Mouse (Mus musculus): ENCODE data around the gene Hacd1. TPM values are rescaled to one million over a fixed set of nuclear protein-coding genes. Genes with fewer than 3 reads are reported as not detected.

The Hacd1 gene
- total RNA-seq, 2 experiments from 2014 or later, result 7.5 TPM; not detected in 1

DNA sequence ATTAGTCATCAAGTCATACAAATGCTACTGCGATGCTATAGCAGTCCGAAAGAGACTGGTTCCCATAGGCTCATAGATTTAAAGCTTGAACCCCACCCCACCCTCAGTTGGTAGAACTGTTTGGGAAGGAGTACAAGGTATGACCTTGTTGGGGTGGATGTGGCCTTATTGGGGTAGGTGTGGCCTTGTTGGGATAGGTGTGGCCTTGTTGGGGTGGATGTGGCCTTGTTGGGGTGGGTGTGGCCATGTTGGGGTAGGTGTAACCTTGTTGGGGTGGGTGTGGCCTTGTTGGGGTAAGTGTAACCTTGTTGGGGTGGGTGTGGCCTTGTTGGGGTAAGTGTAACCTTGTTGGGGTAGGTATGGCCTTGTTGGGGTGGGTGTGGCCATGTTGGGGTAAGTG, 14.7 kb downstream of the Hacd1 start:
- ATAC-seq (replicated peaks; ENCODE audit: low FRiP score, poor library complexity, severe bottlenecking), result peak; percentile 59; the same call in 1 of the 2 replicates

DNA sequence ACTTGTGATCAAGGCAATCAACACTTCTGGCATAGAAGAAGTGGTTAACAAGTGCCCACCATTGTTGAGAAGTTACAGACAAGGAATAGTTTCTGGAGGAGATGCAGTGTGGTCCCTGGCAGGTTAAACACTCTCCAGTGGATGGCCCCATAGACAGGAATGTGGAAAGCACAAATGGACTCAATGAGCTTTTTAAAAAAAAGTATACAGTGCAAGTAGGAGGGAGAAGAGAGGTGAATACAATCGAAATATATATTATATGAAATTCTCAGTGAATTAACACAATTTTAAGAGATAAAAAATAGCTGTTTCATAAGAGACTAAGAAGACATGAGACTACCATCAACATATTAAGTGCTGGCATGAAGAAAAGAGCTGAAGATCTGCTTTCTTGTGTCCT, 36.7 kb downstream of the Hacd1 start:
- ATAC-seq (replicated peaks; ENCODE audit: low FRiP score, poor library complexity, severe bottlenecking), result no peak

DNA sequence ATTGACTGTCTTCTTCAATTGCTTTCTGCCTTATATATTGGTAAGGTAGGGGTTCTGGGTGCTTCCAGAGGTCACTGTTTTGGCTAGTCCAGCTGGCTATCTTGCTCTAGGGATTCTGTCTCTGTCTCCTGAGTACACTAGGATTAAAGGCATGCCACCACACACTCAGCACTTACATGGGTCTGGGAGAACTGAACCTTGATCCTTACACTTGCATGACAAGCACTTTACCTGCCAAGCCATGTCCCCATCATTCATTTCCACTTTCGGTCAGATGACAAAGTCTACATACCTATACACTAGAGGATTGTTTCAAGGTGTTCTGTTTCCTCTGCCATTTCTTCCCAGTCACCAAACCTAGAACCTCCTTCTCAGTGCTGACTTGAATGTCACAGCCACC, 50.8 kb downstream of the Hacd1 start:
- ATAC-seq (replicated peaks; ENCODE audit: low FRiP score, poor library complexity, severe bottlenecking), result no peak

DNA sequence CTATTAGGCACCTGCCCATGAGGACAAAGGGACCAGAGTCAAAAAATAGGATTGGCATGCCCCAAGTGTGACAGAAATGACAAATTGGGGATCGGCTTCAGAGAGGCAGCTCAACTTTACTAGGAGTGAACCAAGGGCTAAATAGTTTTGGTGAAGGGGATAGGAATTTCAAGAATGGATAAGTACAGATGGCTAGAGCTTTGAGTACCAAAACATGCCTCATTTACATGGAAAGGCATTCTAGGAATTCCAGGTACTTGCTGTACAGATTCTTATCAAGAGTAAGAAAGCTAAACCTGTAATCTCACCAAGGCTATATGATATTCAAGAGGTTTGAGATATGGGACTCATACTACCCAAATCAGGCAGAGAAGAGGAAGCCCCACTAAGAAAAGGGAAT, 95.8 kb downstream of the Hacd1 start:
- ATAC-seq (replicated peaks; ENCODE audit: low FRiP score, poor library complexity, severe bottlenecking), result no peak

DNA sequence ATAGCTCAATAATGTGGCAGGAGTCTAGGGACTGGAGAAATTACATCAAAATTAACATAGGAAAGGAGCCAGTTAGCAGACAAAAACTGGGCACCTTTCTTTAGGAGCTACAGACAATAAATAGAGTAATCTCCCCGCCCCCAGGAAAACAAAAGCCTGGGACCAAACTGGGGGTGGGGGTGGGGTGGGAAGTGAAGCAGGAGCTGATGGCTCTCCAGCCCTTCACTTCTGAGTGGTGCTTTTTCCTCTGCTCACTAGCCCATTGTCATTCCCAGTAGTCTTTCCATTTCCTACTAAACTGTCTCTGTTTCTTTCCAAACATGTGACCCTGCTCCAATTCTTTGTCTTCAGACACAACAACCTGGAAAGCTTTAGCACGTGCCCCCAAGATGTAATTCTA, 99.5 kb downstream of the Hacd1 start:
- ATAC-seq (replicated peaks; ENCODE audit: low FRiP score, poor library complexity, severe bottlenecking), result no peak

DNA sequence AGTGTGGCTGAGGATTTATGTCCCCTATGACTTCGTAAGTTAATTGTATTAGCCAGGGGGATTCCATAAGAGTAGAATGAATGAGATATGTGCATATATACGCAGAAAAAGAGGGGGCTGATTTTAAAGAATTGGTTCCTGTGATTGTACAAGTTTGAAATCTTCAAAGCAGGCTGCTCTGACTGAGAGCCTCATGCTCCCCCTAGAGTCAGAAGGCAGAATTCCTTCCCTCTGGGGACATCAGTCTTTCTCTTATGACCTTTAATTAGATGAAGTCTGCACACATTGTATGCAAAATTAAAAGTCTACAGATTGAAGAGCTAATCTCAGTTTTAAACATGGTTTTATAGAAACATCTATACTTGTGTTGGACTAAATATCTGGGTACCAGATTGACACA, 117.8 kb downstream of the Hacd1 start:
- ATAC-seq (replicated peaks; ENCODE audit: low FRiP score, poor library complexity, severe bottlenecking), result no peak

DNA sequence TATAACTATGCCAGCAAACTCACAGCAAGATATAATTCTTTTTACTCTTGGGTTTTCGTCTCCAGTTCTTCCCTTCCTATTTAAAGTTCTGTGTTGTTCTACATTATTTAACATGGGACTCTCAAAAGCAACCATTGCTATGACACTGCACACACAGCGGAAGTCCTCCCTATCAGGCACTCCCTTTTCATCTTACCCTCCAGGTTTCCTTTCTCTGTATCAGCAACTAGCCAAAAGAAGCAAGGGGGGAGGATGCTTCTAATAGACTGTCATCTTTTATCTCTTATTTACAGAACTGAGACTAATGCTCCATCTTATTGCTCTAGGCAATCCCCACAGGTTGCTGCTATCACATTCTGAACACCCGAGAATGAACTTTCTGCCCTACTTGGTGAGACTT, 120.6 kb downstream of the Hacd1 start:
- ATAC-seq (replicated peaks; ENCODE audit: low FRiP score, poor library complexity, severe bottlenecking), result no peak

DNA sequence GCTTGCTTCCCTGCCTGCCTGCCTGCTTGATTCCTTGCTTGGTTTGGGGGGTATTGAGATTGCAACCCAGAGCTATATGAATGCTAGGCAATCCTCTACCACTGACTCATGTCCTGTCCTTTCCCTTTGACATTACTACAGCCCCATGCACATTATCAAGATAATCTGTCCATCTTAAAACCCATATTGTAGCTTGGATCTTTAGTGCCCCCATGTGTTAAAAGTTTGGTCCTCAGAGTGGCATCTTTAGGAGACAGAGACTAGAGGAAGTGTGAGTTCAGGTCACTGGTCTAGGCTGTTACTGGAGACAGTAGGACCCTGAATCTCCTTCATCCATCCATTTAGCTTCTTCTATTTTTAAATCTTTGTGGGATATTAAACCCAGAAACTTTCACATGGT, 123.7 kb downstream of the Hacd1 start:
- no peak for ATAC-seq (replicated peaks; ENCODE audit: low FRiP score, poor library complexity, severe bottlenecking)

DNA sequence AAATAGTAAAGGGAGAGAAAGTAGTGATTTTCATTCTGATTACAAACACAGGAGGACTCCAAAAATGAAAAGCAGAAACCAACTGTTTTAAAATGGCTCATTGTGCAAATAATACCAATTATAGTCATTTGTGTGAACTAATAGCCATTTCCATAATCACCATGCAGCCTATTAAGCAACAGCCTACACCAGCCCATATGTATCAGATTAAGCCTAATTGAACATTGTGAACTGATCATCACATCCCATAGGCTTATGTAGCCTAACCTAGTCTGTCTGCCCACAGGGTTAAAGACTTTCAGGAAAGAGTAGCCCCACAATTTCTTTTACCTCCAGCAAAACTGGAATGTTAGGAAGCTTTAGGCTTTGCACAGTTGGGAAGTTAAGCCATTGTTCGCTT, 125.2 kb downstream of the Hacd1 start:
- no peak for ATAC-seq (replicated peaks; ENCODE audit: low FRiP score, poor library complexity, severe bottlenecking)

DNA sequence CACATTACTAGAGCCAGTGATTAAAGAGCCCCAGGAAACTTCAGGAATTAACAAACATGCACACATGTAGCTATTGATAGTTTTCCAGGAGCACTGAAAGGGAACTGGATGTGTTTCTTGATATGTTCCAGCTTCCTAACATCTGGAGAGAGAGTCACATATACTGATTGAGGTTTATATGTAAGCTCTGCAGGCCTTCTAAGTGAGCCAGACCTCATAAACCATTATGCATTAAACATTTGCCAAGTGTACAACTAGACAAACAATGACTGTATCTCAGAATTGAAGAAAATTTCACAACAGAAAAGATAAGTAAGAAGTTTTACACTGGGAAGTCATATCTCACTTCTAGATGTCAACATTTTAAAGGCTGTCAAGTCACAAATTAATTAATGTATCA, 167.4 kb downstream of the Hacd1 start:
- no peak for ATAC-seq (replicated peaks; ENCODE audit: low FRiP score, poor library complexity, severe bottlenecking)

DNA sequence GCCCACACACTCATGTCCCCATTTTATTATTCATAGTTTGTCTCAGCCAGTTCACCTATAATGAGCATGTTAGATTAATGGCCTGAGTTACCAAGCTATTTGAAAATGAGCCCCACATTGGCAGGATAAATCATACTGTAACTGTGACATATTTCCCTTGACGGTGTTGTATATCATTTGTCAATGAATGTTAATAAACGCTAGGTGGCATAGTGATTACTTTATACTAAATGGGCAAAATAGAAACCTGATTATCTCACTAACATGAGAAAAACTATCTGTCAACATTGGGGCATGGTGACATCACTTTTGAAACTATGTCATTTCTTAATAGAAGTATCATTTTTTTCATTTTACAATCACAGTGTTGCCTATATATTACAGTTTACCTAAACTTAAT, 198.5 kb downstream of the Hacd1 start:
- ATAC-seq (replicated peaks; ENCODE audit: low FRiP score, poor library complexity, severe bottlenecking), result no peak

DNA sequence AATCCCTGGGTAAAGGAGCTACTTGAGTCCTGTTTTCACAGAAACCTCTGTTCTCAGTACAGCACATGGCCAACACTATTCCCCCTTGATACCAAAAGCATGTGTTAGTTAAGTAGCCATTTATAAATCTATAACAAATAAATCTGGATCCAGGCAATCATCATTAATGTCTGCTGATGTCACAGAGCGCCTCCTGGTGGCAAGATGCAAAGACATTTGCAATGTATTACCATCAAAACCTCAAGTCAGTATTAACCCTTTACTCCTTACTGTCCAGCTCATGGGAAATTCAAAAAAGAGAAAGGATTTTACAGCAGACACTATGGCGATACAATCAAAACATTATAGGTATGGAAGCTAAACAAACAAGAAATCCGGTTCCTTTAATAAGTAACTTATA, 200.4 kb downstream of the Hacd1 start:
- ATAC-seq (replicated peaks; ENCODE audit: low FRiP score, poor library complexity, severe bottlenecking), result no peak

DNA sequence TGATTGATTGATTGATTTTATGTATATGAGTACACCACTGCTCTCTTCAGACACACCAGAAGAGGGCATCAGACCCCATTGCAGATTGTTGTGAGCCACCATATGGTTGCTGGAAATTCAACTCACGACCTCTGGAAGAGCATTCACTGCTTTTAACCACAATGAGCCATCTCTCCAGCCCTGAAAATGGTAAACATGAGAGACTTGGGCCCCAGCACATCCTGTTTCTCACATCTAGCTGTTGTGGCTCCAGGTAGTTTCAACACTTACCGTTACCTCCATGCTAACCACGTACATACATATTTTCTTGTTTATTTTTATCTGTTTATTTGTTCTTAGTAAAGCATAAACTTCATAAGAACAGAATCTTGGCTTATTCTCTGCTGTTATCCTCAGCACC, 219.6 kb downstream of the Hacd1 start:
- ATAC-seq (replicated peaks; ENCODE audit: low FRiP score, poor library complexity, severe bottlenecking), result no peak

DNA sequence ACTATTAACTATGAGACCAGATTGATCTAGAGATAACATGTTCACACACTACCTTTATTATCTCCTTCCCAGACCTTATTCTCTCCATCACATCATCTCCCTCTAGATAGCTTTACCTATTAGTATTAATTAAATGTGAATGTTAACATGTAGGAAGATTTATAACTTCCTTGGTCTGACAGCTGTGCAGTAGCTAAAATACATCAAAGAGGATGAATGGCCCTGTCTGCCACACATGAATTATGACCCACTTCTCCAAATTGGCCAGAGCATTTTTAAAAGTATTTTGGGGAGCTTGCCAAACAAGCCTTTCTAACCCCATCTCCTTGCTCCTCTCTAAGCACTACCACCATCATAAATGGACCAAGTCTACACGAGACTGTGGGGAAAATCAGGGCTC, 220.9 kb downstream of the Hacd1 start:
- no peak for ATAC-seq (replicated peaks; ENCODE audit: low FRiP score, poor library complexity, severe bottlenecking)

DNA sequence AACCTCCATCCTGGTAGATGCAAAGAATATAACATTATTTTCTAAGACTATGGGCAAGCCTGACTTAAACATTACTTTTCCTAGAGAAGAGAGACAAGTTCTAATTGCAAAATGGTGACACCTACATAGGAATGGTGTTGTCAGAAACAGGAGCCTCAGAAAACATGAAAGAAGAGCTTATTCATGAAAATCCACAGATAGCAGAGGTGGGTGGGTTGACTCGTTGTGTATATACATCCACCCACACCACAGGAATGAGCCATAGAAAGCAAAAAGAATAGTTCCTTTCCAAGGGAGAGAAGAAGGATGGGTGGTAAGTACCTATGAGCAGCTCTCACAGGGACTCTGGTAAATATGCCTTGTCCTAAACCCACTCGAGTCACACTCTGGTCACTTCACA, 239.3 kb downstream of the Hacd1 start:
- no peak for ATAC-seq (replicated peaks; ENCODE audit: low FRiP score, poor library complexity, severe bottlenecking)

DNA sequence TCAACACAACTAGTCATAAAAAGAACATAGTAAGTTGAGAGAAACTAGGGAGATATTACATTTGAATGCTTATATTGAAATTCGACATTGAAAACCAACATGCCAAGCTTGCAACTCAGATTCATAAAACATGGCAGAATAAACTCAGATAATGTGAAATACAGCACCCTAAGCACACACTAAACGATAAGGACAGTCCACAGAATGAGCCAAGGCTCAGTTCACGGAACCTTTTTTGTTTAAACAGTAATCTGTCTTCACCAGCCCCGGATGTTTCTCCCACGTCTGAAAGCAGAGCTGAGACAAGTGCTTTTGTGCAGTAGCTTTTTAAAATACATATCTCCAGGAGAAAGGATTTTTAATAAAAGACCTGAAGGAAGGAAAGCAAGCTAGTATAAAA, 247.3 kb downstream of the Hacd1 start:
- no peak for ATAC-seq (replicated peaks; ENCODE audit: low FRiP score, poor library complexity, severe bottlenecking)

DNA sequence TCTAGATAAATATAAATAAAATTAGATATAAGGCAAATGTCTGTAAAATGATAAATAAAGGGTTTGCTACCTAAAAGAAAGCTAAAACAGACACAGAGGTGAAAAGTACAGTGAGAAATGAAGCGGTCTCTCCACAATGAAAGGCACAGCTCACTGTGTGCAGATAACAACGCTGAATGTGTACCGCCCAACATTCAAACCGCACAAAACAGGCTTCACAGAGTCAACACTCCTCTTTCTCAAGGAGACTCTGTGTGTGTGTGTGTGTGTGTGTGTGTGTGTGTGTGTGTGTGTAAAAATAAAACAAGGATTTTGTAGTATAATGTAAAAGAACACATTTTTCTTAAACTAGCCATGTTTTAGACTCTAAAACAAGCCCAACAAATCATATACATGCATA, 247.9 kb downstream of the Hacd1 start:
- no peak for ATAC-seq (replicated peaks; ENCODE audit: low FRiP score, poor library complexity, severe bottlenecking)

DNA sequence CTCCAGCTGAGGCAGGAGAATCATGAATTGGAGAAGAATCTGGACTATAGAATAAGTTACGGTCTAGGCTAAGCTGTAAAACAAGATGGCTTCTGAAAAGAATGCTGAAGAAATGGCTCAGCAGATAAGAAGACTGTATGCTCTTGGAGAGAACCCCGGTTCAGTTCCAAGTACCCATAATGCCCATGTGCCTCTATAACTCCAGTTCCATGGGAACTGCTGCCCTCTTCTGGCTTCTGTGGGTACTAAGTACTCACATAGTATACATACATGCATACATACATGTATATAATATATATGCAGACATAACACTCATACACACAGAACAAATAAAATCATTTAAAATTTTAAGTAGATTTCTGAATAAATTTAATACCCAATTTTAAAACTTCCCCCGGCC, 249.8 kb downstream of the Hacd1 start:
- no peak for ATAC-seq (replicated peaks; ENCODE audit: low FRiP score, poor library complexity, severe bottlenecking)

DNA sequence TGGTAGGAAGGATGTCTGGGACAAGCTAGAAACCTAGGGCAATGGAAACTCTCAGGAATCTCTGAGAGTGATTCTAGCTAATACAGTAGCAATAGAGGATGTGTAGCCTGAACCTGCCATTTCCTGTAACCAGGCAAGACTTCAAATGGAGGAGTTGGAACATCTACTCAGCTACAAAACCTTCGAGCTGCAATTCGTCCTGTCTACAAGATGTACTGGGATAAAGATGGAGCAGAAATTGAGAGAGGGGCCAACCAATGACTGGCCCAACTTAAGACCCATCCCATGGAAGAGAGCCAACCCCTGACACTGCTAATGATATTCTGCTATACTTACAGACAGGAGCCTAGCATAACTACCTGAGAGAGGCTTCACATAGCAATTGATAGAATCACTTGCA, 255.3 kb downstream of the Hacd1 start:
- ATAC-seq (replicated peaks; ENCODE audit: low FRiP score, poor library complexity, severe bottlenecking), result no peak

All from erythroid progenitor cell, adult 5-6 weeks (primary cell).